In the genomic region with DNA sequence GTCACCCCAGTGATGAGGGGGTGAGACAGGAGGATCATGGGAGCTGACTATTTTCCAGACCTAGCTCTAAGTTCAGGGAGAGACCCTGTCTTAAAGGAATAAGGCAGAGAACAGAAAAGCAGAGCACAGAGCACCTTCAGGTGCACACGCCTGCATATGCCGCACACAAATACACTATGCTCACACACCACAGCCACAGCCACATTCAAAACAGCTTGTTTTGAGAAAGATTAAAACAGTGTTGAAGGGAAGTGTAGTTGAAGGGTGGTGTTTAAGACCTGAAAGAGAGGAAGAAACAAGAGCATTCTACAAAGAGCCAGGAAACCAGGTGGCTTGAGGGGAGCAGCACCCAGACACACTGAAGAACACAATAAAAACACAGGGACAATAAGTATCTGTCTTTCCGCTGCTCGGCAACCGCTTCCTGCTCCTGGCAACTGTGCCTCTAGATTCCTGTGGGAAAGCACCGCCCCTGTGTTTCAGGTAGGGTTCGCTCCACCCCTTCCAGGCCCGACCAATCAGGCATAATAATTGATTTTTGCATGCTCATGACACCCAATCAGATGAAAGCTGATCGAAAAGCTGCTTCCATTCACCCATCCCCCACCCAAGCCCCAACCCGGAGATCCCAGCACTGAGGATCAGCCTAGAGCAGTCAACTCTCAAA, we compare ENCODE assay signal across 8 mouse cellular contexts. TPM values are rescaled to one million over a fixed set of nuclear protein-coding genes. Genes with fewer than 3 reads are reported as not detected.
A peak's percentile ranks its signal among the peaks of the same experiment; 100 is the strongest.
DNase-seq lines count a peak whose midpoint lies in the region; ATAC-seq and TF ChIP-seq lines count a peak whose summit lies in the region.

No protein-coding gene starts in this region.

- TF ChIP-seq CTCF in heart, adult 2 months (IDR thresholded peaks at IDR 0.05): no peak
- TF ChIP-seq CTCF in layer of hippocampus, adult 2 months (conservative IDR thresholded peaks at IDR 0.05): no peak

- H3K9ac ChIP-seq in heart, embryonic 15.5 days: no peak overlapping the region
- H3K9ac ChIP-seq in heart, adult 2 months (ENCODE audit: low read depth, low read length): no peak overlapping the region
- no peak overlapping the region for H3K9ac ChIP-seq in hindbrain, embryonic 12.5 days
- H3K9ac ChIP-seq in lung, embryonic 16.5 days (ENCODE audit: low read length): no peak overlapping the region

- peak overlapping the region; percentile 35; the same call in 1 of the 2 replicates for H3K27ac ChIP-seq in heart, embryonic 15.5 days
- H3K27ac ChIP-seq in heart, adult 2 months: no peak overlapping the region
- peak overlapping the region; percentile 60 for H3K27ac ChIP-seq in hindbrain, embryonic 12.5 days
- H3K27ac ChIP-seq in layer of hippocampus, adult 2 months: no peak overlapping the region
- H3K27ac ChIP-seq in lung, embryonic 16.5 days (ENCODE audit: low read length): no peak overlapping the region

- H3K4me2 ChIP-seq in heart, embryonic 15.5 days: peak overlapping the region; percentile 7; the same call in 1 of the 2 replicates
- peak overlapping the region; percentile 41 for H3K4me2 ChIP-seq in hindbrain, embryonic 12.5 days (replicated peaks)
- peak overlapping the region; percentile 19; the same call in 1 of the 2 replicates for H3K4me2 ChIP-seq in lung, embryonic 16.5 days (ENCODE audit: low read depth, low read length)

- H3K4me3 ChIP-seq in heart, embryonic 15.5 days: no peak overlapping the region
- H3K4me3 ChIP-seq in heart, adult 2 months: no peak overlapping the region
- peak overlapping the region; percentile 5; the same call in 1 of the 2 replicates for H3K4me3 ChIP-seq in hindbrain, embryonic 12.5 days
- peak overlapping the region; percentile 17; the same call in 1 of the 2 replicates for H3K4me3 ChIP-seq in layer of hippocampus, adult 2 months
- no peak overlapping the region for H3K4me3 ChIP-seq in lung, embryonic 16.5 days (ENCODE audit: low read length)

- no peaks in the 10 kb centered on the region for H3K27me3 ChIP-seq in heart, embryonic 15.5 days
- H3K27me3 ChIP-seq in heart, adult 2 months (ENCODE audit: control insufficient read depth, insufficient read depth, low read length): no peaks in the 10 kb centered on the region
- H3K27me3 ChIP-seq in hindbrain, embryonic 12.5 days: no peaks in the 10 kb centered on the region
- H3K27me3 ChIP-seq in lung, embryonic 16.5 days (ENCODE audit: control insufficient read depth, insufficient read depth, low read depth, low read length): no peaks in the 10 kb centered on the region

- ATAC-seq in heart, embryonic 15.5 days (replicated peaks; ENCODE audit: insufficient number of reproducible peaks, insufficient read depth, low FRiP score, low read depth): no peak; the same call in 1 of the 2 replicates
- ATAC-seq in hindbrain, embryonic 12.5 days (ENCODE audit: low FRiP score): peak; percentile 81
- ATAC-seq in lung, embryonic 16.5 days (ENCODE audit: low read depth): no peak

- peaks cover 32% of the 10 kb centered on the region for H3K4me1 ChIP-seq in heart, embryonic 15.5 days (replicated peaks)
- peaks cover 2% of the 10 kb centered on the region for H3K4me1 ChIP-seq in heart, adult 2 months (ENCODE audit: control insufficient read depth, insufficient read depth, low read length)
- H3K4me1 ChIP-seq in hindbrain, embryonic 12.5 days: peaks cover 11% of the 10 kb centered on the region; the same call in 1 of the 2 replicates
- peaks cover 22% of the 10 kb centered on the region for H3K4me1 ChIP-seq in lung, embryonic 16.5 days (replicated peaks; ENCODE audit: control insufficient read depth, insufficient read depth, low read length)

- no peak for TF ChIP-seq POLR2A in heart, adult 2 months (IDR thresholded peaks at IDR 0.05; ENCODE audit: insufficient read depth, low read depth, low read length)

- 35% methylated on average over 10 of the region's 10 CpGs for WGBS in heart, embryonic 15.5 days
- WGBS in heart, adult 2 months: 51% methylated on average over 10 of the region's 10 CpGs
- WGBS in hindbrain, embryonic 12.5 days: 15% methylated on average over 10 of the region's 10 CpGs
- WGBS in lung, embryonic 16.5 days: 30% methylated on average over 10 of the region's 10 CpGs

- intact Hi-C loops in heart, adult 2 months (cut with DNase I): no loop called here

- TF ChIP-seq EP300 in heart, adult 2 months (IDR thresholded peaks at IDR 0.05; ENCODE audit: insufficient read depth, low read depth, low read length): no peak

- H3K79me2 ChIP-seq in heart, adult 2 months (replicated peaks; ENCODE audit: control insufficient read depth, insufficient read depth, low read length): no peaks in the 10 kb centered on the region

- no peaks in the 10 kb centered on the region for H3K36me3 ChIP-seq in heart, embryonic 15.5 days
- no peaks in the 10 kb centered on the region for H3K36me3 ChIP-seq in heart, adult 2 months (ENCODE audit: control insufficient read depth, insufficient read depth, low read length)
- no peaks in the 10 kb centered on the region for H3K36me3 ChIP-seq in hindbrain, embryonic 12.5 days
- no peaks in the 10 kb centered on the region for H3K36me3 ChIP-seq in lung, embryonic 16.5 days (ENCODE audit: control insufficient read depth, insufficient read depth, low read length)

- H3K9me3 ChIP-seq in heart, embryonic 15.5 days (replicated peaks): no peaks in the 10 kb centered on the region
- no peaks in the 10 kb centered on the region for H3K9me3 ChIP-seq in hindbrain, embryonic 12.5 days (replicated peaks)
- no peaks in the 10 kb centered on the region for H3K9me3 ChIP-seq in lung, embryonic 16.5 days (ENCODE audit: control insufficient read depth, low read length)

- no peak for DNase-seq in heart, adult 2 months
- peak; percentile 48 for DNase-seq in cerebellum, adult 9-10 months
- DNase-seq in layer of hippocampus, adult 2 months (ENCODE audit: low spot score in 2 of 2): peak; percentile 45 to 57
- DNase-seq in right cerebral cortex, postnatal 4 days: peak; percentile 33
- DNase-seq in urinary bladder, postnatal 4 days (ENCODE audit: low spot score in 2 of 2): no peak

RNA-seq across cellular contexts. Expression of a gene that starts 13.0 kb away (rescaled TPM):
- 29.2 and 42.3 TPM in 2 replicates for polyA plus RNA-seq in heart, embryonic 15.5 days (2015; fragmentation: Nextera tagmentation; extraction: Ambion mirVana)
- total RNA-seq in heart, adult 2 months (2021): 10 to 100 TPM; 30.6 to 31.7 TPM
- 29.0 and 31.1 TPM in 2 replicates for polyA plus RNA-seq in heart, adult 2 months (2012; rRNA removed)
- polyA plus RNA-seq in hindbrain, embryonic 12.5 days (2016; fragmentation: Nextera tagmentation; extraction: Ambion mirVana): 23.7 and 26.0 TPM in 2 replicates
- 100 to 1,000 TPM in 1 of 2 experiments, 10 to 100 TPM in 1; 91.0 to 103 TPM for total RNA-seq in layer of hippocampus, adult 2 months (2021)
- polyA plus RNA-seq in lung, embryonic 16.5 days (2015; fragmentation: Nextera tagmentation; extraction: Ambion mirVana): 49.2 and 49.9 TPM in 2 replicates

Comparison
In these comparisons a context has a peak if more than half of its experiments do, and no peak if none do; other contexts are left out.
1. H3K27ac ChIP-seq: peak in heart, embryonic 15.5 days (single experiment) and hindbrain, embryonic 12.5 days (single experiment); none in heart, adult 2 months (single experiment), layer of hippocampus, adult 2 months (single experiment) and lung, embryonic 16.5 days (single experiment).
2. H3K4me3 ChIP-seq: peak in hindbrain, embryonic 12.5 days (single experiment) and layer of hippocampus, adult 2 months (single experiment); none in heart, embryonic 15.5 days (single experiment), heart, adult 2 months (single experiment) and lung, embryonic 16.5 days (single experiment).
3. DNase-seq: peak in cerebellum, adult 9-10 months (single experiment), layer of hippocampus, adult 2 months (2 of 2) and right cerebral cortex, postnatal 4 days (single experiment); none in heart, adult 2 months (0 of 2) and urinary bladder, postnatal 4 days (0 of 2).
4. Peak in every context shown above with its lines, with median percentiles within 50 percentile points of each other: H3K4me2 ChIP-seq.